Comparison of ENCODE assay signal across 9 mouse cellular contexts in genomic region chr13:51800921-51801320, GRCm38 (mm10). TPM values are rescaled to one million over a fixed set of nuclear protein-coding genes. Genes with fewer than 3 reads are reported as not detected.
DNase-seq lines count a peak whose midpoint lies in the region; ATAC-seq lines count a peak whose summit lies in the region.
"Had no signal": no experiment of that assay in that cellular context is flagged by ENCODE, and none has a peak within 500 bp of the region (broad histone marks: within the 10 kb centered on the region; RNA-seq: fewer than 3 reads in every experiment).

No protein-coding gene starts in this region.

- ATAC-seq in frontal cortex, adult (ENCODE audit: low TSS enrichment): peak; percentile 55
- ATAC-seq in hematopoietic stem cell, adult 5-6 weeks (replicated peaks in 1 of 2; ENCODE audit: insufficient read depth in 1 of 2, low FRiP score in 2 of 2, low TSS enrichment in 1 of 2, low read depth in 1 of 2, poor library complexity in 2 of 2, severe bottlenecking in 2 of 2): peak; percentile 65 to 72
- ATAC-seq: intestine, embryonic 16.5 days had no signal

- no peak for DNase-seq in frontal cortex, postnatal 25 days (ENCODE audit: low spot score in 2 of 2)
- DNase-seq in CD4-positive helper T cell, adult 2 months (ENCODE audit: low read depth, low spot score): peak; percentile 93
- peak; percentile 32 for DNase-seq in retina, embryonic 14.5 days (ENCODE audit: low spot score)
- no peak for DNase-seq in adrenal gland, postnatal 10 days
- no peak for DNase-seq in embryo, embryonic 9.5 days (ENCODE audit: extremely low spot score)
- no peak for DNase-seq in adrenal gland, adult 8-10 months

RNA-seq across cellular contexts. Expression of gene Sema4d, which starts 7.4 kb away (rescaled TPM):
- 16.9 and 26.5 TPM in 2 replicates for total RNA-seq in hematopoietic stem cell, adult 5-6 weeks (2017)
- 10 to 100 TPM; 13.9 to 25.4 TPM for total RNA-seq in adrenal gland, postnatal 10 days (2021)
- 10 to 100 TPM in 3 of 4 experiments, 1 to 10 TPM in 1; 8.9 to 23.2 (median 16.2) TPM for total RNA-seq in adrenal gland, adult 8-10 months (2022)

RNA-seq across cellular contexts. Expression of gene Gadd45g, which starts 45.6 kb away (rescaled TPM):
- 5.4 and 11.3 TPM in 2 replicates for total RNA-seq in hematopoietic stem cell, adult 5-6 weeks (2017)
- 10 to 100 TPM; 28.4 to 87.1 TPM for total RNA-seq in adrenal gland, postnatal 10 days (2021)
- total RNA-seq in adrenal gland, adult 8-10 months (2022): 10 to 100 TPM; 13.3 to 61.3 (median 18.6) TPM

Comparison
In these comparisons a context has a peak if more than half of its experiments do, and no peak if none do; other contexts are left out.
1. DNase-seq: peak in CD4-positive helper T cell, adult 2 months (single experiment) and retina, embryonic 14.5 days (single experiment); none in frontal cortex, postnatal 25 days (0 of 2), adrenal gland, postnatal 10 days (single experiment), embryo, embryonic 9.5 days (single experiment) and adrenal gland, adult 8-10 months (single experiment).